In the genomic region with DNA sequence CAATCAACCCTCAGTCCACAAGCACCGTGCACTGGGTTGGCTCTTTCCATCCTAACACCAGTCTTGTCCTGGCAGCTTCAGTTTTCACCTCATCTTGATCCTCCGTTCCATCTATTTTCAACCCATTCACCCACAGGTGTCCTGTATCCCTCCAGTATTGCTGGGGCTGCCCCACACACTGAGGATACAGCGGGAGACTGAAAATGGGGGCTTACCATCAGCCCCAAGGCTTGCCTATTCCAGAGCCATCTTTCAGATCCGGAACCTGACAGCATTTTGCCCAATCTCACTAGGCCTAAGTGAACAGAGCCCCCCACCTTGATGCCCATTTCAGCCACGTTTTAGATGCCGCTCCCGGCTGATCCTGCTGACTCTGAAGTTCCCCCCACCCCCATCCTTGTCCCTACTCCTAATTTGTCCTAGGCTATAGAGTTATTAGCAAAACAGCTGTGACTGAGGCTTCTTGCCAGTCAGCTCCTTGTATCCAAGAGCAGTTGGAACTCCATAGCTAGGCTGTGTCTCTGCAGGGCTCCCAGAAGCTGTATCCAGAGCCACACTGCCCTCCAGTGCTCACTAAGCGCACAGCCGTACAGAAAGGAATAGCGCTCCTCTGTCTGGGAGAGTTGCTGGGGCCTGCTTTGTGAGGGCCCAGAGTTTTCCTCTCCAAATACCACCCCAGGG, we compare ENCODE assay signal across 8 mouse cellular contexts. TPM values are rescaled to one million over a fixed set of nuclear protein-coding genes. Genes with fewer than 3 reads are reported as not detected.
DNase-seq lines count a peak whose midpoint lies in the region; ATAC-seq and TF ChIP-seq lines count a peak whose summit lies in the region.

No protein-coding gene starts in this region.

- peak; percentile 94 for TF ChIP-seq CTCF in lung, adult 2 months (IDR thresholded peaks at IDR 0.05; ENCODE audit: insufficient read depth, low read length)

- no peak for TF ChIP-seq POLR2A in lung, adult 2 months (IDR thresholded peaks at IDR 0.05; ENCODE audit: borderline replicate concordance, extremely low read depth, low read depth, low read length)

- no peak overlapping the region for H3K4me3 ChIP-seq in lung, adult 2 months (replicated peaks; ENCODE audit: extremely low read depth, low read depth, low read length)

- peak; percentile 83 for DNase-seq in NIH3T3 (ENCODE audit: low read depth)
- DNase-seq in cerebellum, adult 9-10 months = peak; percentile 29
- peak; percentile 53 to 87 for DNase-seq in frontal cortex, adult 2 months (ENCODE audit: extremely low spot score in 1 of 2, low spot score in 1 of 2)
- peak; percentile 80 for DNase-seq in layer of hippocampus, adult 8-10 months (ENCODE audit: low spot score in 2 of 2)
- peak; percentile 58 for DNase-seq in lung, adult 2 months
- peak; percentile 85 for DNase-seq in retina, postnatal 1 day
- no peak for DNase-seq in thymus, adult 18-20 months

- ATAC-seq in hematopoietic stem cell, adult 5-6 weeks (replicated peaks in 1 of 2; ENCODE audit: insufficient read depth in 1 of 2, low FRiP score in 2 of 2, low TSS enrichment in 1 of 2, low read depth in 1 of 2, poor library complexity in 2 of 2, severe bottlenecking in 2 of 2) = peak; percentile 74 to 76; a peak in 3 of 4 replicates

- WGBS in lung, adult 2 months = 43% methylated on average over 10 of the region's 10 CpGs

- H3K4me1 ChIP-seq in lung, adult 2 months (ENCODE audit: control insufficient read depth, insufficient read depth, low read length) = peaks cover 26% of the 10 kb centered on the region

RNA-seq across cellular contexts. Expression of a gene that starts 55.0 kb away (rescaled TPM):
- polyA plus RNA-seq in frontal cortex, adult 2 months (2012; rRNA removed) = 34.0 and 44.7 TPM in 2 replicates
- 7.8 and 13.1 TPM in 2 replicates for total RNA-seq in hematopoietic stem cell, adult 5-6 weeks (2017)
- total RNA-seq in layer of hippocampus, adult 8-10 months (2022) = 10 to 100 TPM; 40.4 to 48.4 (median 43.5) TPM
- polyA plus RNA-seq in lung, adult 2 months (2012; rRNA removed) = 22.5 and 22.7 TPM in 2 replicates

Comparison
In these comparisons a context has a peak if more than half of its experiments do, and no peak if none do; other contexts are left out.
1. DNase-seq: peak in NIH3T3 (single experiment), cerebellum, adult 9-10 months (single experiment), frontal cortex, adult 2 months (2 of 2), layer of hippocampus, adult 8-10 months (2 of 2), lung, adult 2 months (single experiment) and retina, postnatal 1 day (single experiment); none in thymus, adult 18-20 months (0 of 2).